Mouse (Mus musculus) heart, embryonic 14.5 days (tissue): Measurements from ENCODE around the gene Pmpcb. TPM values are rescaled to one million over a fixed set of nuclear protein-coding genes. Genes with fewer than 3 reads are reported as not detected.

ENCODE experiments used
- ATAC-seq: fragments of 200-750 bp; cut with Nextera tagmentation; 2 replicates; pipeline ENCODE4 v1.8.0; 2017; ENCODE audit warnings: low read depth, moderate TSS enrichment; ENCODE audit not compliant: insufficient number of reproducible peaks, insufficient read depth, low FRiP score
- H3K27ac ChIP-seq, 2 experiments: fragments of 200-500 bp in 1 of 2; fragments of 300-500 bp in 1 of 2; sonication (generic) in 1 of 2; replicated peaks in 1 of 2; 2 replicates each; pipeline ENCODE4 v1.5.1; 2012 to 2014; ENCODE audit warnings: low read depth in 2 of 2, low read length in 2 of 2, control low read depth in 1 of 2, mild to moderate bottlenecking in 1 of 2, mixed read lengths in 1 of 2; ENCODE audit not compliant: control insufficient read depth in 1 of 2, insufficient read depth in 1 of 2
- H3K27me3 ChIP-seq: fragments of 300-500 bp; sonication (generic); 2 replicates; pipeline ENCODE4 v1.6.1; 2014; ENCODE audit warnings: mild to moderate bottlenecking, low read length, control low read depth; ENCODE audit not compliant: control insufficient read depth, insufficient read depth
- H3K36me3 ChIP-seq: fragments of 300-500 bp; sonication (generic); 2 replicates; pipeline ENCODE4 v1.6.1; 2014; ENCODE audit warnings: mild to moderate bottlenecking, control low read depth, low read length, mixed read lengths; ENCODE audit not compliant: control insufficient read depth, insufficient read depth
- H3K4me1 ChIP-seq, 2 experiments: fragments of 200-500 bp in 1 of 2; fragments of 300-500 bp in 1 of 2; sonication (generic) in 1 of 2; 2 replicates each; pipeline ENCODE4 v1.6.1; 2012 to 2014; ENCODE audit warnings: low read length in 2 of 2, control low read depth in 1 of 2, mixed read lengths in 1 of 2; ENCODE audit not compliant: control insufficient read depth in 2 of 2, insufficient read depth in 2 of 2
- H3K4me2 ChIP-seq: fragments of 300-500 bp; sonication (generic); 2 replicates; pipeline ENCODE4 v1.6.1; 2014; ENCODE audit warnings: mild to moderate bottlenecking, low read length
- H3K4me3 ChIP-seq, 2 experiments: fragments of 200-500 bp in 1 of 2; fragments of 300-500 bp in 1 of 2; sonication (generic) in 1 of 2; 2 replicates each; pipeline ENCODE4 v1.5.1; 2012 to 2014; ENCODE audit warnings: low read length in 2 of 2, mild to moderate bottlenecking in 2 of 2, control low read depth in 1 of 2, low read depth in 1 of 2, moderate library complexity in 1 of 2; ENCODE audit not compliant: control insufficient read depth in 1 of 2, insufficient read depth in 1 of 2
- H3K9ac ChIP-seq: fragments of 300-500 bp; sonication (generic); 2 replicates; pipeline ENCODE4 v1.6.1; 2014; ENCODE audit warnings: mild to moderate bottlenecking, low read length
- H3K9me3 ChIP-seq: fragments of 300-500 bp; sonication (generic); 2 replicates; pipeline ENCODE4 v1.6.1; 2016; ENCODE audit warnings: low read length, control low read depth; ENCODE audit not compliant: control insufficient read depth
- WGBS: fragments of 180-500 bp; shearing (Covaris S2); extraction: QIAGEN DNeasy Blood & Tissue Kit; methylation state at CpG from one replicate; pipeline ENCODE4 v1.1.7; 2014; 5-methylcytosine and 5-hydroxymethylcytosine counted together
- polyA plus RNA-seq: library from polyadenylated mRNA; unstranded; fragments of >200 nt; fragmentation: Nextera tagmentation; extraction: Ambion mirVana; gene quantifications from 2 replicates; pipeline ENCODE4 v1.2.1, GENCODE M21; 2014

The Pmpcb gene
- polyA plus RNA-seq, 1 experiment from 2014 or later = 165 TPM

DNA sequence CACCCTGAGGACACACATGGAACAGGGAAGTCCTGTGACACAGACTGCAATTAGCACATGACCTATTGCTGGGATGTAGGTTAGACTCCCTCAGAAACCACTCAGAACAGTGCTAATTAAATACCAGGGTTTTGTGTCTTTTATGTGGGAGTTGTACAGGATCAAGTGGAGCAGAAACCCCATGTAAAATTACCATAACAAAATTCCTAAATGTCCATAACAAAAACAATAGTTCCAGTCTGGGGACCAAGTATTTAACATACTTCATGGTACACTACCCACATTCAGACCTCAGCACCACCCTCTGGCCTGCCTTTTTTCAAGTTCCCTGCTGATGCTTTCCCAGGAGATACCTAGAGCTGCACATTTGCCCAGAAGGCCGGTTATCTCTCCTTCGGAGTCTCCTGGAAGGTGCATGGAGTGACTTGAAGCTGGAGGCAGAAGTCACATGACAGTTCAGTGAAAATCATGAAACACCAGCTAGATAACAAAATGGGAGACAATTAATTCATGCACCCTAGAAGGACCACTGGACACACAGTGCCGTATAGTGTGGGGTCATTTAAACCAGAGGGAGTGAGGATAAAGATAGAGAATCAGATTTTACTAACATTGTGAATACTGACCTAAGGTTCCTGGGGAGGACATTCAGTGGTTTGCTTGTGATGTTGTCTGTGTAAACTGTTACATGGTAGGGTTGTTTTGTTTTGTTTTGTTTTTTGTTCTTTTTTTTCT, 4.6 kb upstream of the Pmpcb start:
- H3K36me3 ChIP-seq = no peaks in the 10 kb centered on the region
- no peak overlapping the region for H3K4me2 ChIP-seq
- H3K27me3 ChIP-seq = no peaks in the 10 kb centered on the region
- H3K27ac ChIP-seq = peak overlapping the region; percentile 74 to 83
- H3K4me3 ChIP-seq = no peak overlapping the region
- peaks cover 0 to 6% of the 10 kb centered on the region in 2 experiments; a peak in 1 of 4 replicates for H3K4me1 ChIP-seq
- no peaks in the 10 kb centered on the region for H3K9me3 ChIP-seq
- no peak for ATAC-seq
- WGBS = 54% methylated on average over 3 of the region's 3 CpGs
- no peak overlapping the region for H3K9ac ChIP-seq

DNA sequence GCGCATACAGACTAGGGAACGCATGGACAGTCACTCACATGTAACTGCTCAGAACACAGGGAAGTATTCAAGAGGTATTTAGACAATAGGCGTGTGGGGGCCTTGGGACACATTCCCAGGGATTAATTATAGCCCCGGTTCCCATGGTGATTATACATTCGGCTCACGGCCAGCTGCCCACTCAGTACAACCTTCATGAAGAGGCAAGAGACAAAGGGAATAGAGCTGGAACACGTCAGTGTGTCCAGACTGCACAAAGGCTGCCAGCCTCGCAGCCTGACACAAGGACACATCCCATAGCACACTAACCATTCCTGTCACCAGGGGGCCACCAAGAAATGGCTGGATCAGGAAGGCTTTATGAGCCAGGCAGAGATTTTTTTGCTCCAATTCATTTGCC, 4.0 kb upstream of the Pmpcb start:
- Histone ChIP-seq H3K9me3 (no peaks in the 10 kb centered on the region), H3K27me3 (no peaks in the 10 kb centered on the region), H3K4me2 (peak overlapping the region; percentile 26; the same call in 1 of the 2 replicates), H3K27ac (peak overlapping the region; percentile 74 to 83), H3K4me1 (peaks cover 3 to 10% of the 10 kb centered on the region in 2 experiments; a peak in 2 of 4 replicates), H3K36me3 (no peaks in the 10 kb centered on the region), H3K4me3 (no peak overlapping the region), H3K9ac (no peak overlapping the region)
- ATAC-seq = peak; percentile 83
- 15% methylated on average over 8 of the region's 8 CpGs for WGBS

DNA sequence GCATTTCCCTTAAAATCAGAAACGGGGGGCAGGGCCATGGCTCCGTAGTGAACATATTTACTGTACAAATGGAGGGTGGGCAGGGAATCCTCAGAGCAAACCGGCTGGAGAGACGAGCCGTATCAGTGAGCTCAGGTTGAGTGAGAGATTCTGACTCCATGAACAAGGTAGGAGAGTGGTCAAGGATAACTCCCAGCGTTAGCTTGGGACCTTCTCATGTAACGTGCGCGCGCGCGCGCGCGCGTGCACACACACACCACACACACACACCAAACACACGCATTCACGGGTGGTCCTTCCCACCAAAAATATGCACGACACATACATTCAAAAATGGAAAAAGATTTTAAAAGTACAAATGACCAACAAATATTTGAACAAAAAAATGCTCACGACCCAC, 1.8 kb upstream of the Pmpcb start:
- peak overlapping the region; percentile 36 for H3K4me2 ChIP-seq
- peak overlapping the region; percentile 28; the same call in 1 of the 2 replicates for H3K9ac ChIP-seq
- ATAC-seq = no peak
- no peaks in the 10 kb centered on the region for H3K9me3 ChIP-seq
- peaks cover 18% of the 10 kb centered on the region for H3K36me3 ChIP-seq
- H3K27ac ChIP-seq = no peak overlapping the region
- H3K4me1 ChIP-seq = peaks cover 3 to 16% of the 10 kb centered on the region in 2 experiments; a peak in 2 of 4 replicates
- WGBS = 76% methylated on average over 20 of the region's 20 CpGs
- peak overlapping the region; percentile 17 to 44 for H3K4me3 ChIP-seq
- no peaks in the 10 kb centered on the region for H3K27me3 ChIP-seq

DNA sequence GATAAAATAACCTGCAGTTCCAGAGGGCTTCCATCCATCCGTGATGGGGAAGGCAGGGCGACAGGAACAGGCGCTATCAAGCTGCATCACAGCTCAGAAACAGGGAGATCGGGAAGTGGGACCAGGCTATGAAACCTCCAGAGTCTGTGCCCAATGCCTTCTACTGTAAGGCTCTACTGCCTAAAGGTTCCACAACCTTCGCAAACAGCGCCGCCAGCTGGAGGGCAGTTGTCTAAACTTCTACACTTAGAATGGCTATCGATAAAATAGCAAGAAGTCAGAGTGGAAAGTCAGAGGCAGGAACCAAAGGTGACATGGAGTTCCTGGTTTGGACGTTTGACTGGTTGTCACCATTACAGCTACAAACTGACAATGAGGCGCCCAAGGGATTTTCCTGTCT, 1.4 kb upstream of the Pmpcb start:
- Histone ChIP-seq H3K36me3 (peaks cover 23% of the 10 kb centered on the region), H3K9ac (peak overlapping the region; percentile 28; the same call in 1 of the 2 replicates), H3K9me3 (no peaks in the 10 kb centered on the region), H3K4me3 (peak overlapping the region; percentile 17 to 44), H3K27ac (no peak overlapping the region), H3K27me3 (no peaks in the 10 kb centered on the region), H3K4me1 (peaks cover 3 to 16% of the 10 kb centered on the region in 2 experiments; a peak in 2 of 4 replicates), H3K4me2 (peak overlapping the region; percentile 36)
- ATAC-seq = no peak
- WGBS = 18% methylated on average over 10 of the region's 10 CpGs

DNA sequence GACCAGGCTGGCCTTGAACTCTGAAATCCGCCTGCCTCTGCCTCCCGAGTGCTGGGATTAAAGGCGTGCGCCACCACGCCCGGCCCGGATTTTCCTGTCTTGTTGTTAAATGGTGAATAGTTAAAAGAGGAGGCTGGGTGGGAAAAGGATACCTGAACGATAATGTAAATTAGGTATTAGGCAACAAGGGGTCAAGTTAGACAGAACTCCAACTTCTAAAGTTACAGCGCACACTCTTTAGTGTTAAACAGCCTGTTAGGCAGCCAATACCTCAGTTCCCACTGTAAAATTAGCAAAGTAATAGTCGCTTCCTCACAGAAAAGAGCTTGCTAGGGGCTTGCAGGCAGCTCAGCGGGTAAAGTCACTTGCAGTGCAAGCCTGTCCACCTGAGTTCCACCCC, 895 bp upstream of the Pmpcb start:
- H3K9ac ChIP-seq = no peak overlapping the region
- H3K27ac ChIP-seq = no peak overlapping the region
- no peaks in the 10 kb centered on the region for H3K9me3 ChIP-seq
- no peak overlapping the region for H3K4me2 ChIP-seq
- no peak for ATAC-seq
- H3K36me3 ChIP-seq = peaks cover 26% of the 10 kb centered on the region
- WGBS = 74% methylated on average over 11 of the region's 11 CpGs
- no peak overlapping the region for H3K4me3 ChIP-seq
- H3K27me3 ChIP-seq = no peaks in the 10 kb centered on the region
- H3K4me1 ChIP-seq = peaks cover 3 to 16% of the 10 kb centered on the region in 2 experiments; a peak in 2 of 4 replicates

DNA sequence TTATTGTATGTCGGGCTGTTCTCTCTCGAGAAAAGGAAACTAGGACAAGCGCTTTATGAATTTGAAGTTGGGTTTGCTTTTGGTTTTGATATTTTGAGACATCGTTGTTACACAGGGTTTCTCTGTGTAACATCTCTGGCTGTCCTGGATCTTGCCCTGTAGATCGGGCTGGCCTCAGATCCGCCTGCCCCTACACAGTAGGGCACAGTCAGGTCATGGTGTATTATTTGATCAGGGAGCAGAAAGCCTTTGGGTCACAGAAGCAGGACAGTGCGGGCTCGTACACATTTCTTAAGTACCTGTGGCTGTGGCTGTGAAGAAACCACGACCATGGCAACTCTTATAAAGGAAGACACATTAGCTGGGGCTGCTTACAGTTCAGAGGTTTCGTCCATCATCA, 679 bp downstream of the Pmpcb start:
- 24% methylated on average over 10 of the region's 10 CpGs for WGBS
- ATAC-seq = no peak
- peak overlapping the region; percentile 87 for H3K9ac ChIP-seq
- H3K9me3 ChIP-seq = no peaks in the 10 kb centered on the region
- peak overlapping the region; percentile 79 to 98 for H3K4me3 ChIP-seq
- peak overlapping the region in 1 of 2 experiments; percentile 79; a peak in 1 of 4 replicates for H3K27ac ChIP-seq
- peak overlapping the region; percentile 72 for H3K4me2 ChIP-seq
- no peaks in the 10 kb centered on the region for H3K27me3 ChIP-seq
- peaks cover 3 to 16% of the 10 kb centered on the region in 2 experiments; a peak in 2 of 4 replicates for H3K4me1 ChIP-seq
- H3K36me3 ChIP-seq = peaks cover 42% of the 10 kb centered on the region

DNA sequence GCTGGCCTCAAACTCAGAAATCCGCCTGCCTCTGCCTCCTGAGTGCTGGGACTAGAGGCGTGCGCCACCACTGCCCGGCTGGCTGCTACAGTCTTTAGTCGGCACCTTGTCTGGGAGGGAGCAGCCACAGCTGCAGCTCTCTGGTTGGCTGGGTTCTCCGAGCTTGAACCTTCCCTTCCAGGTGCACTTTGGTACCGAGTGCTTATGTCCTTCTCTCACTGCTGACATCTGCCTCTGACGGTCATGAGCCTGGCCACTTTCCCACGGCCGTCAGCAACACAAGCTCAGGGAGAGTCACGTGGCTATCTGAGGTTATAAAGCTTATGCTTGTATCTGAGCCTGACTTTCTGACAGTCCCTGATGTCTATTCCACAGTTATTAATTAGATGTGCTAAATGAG, 2.2 kb downstream of the Pmpcb start:
- Histone ChIP-seq H3K27me3 (no peaks in the 10 kb centered on the region), H3K4me2 (no peak overlapping the region), H3K36me3 (peaks cover 57% of the 10 kb centered on the region), H3K9ac (no peak overlapping the region), H3K9me3 (no peaks in the 10 kb centered on the region), H3K27ac (no peak overlapping the region), H3K4me1 (peaks cover 3 to 11% of the 10 kb centered on the region in 2 experiments; a peak in 2 of 4 replicates), H3K4me3 (no peak overlapping the region)
- no peak for ATAC-seq
- 85% methylated on average over 10 of the region's 11 CpGs for WGBS
